In genomic region chr11:75549658-75550111, GRCm38 (mm10) we compare ENCODE assay signal across 8 mouse cellular contexts. TPM values are rescaled to one million over a fixed set of nuclear protein-coding genes. Genes with fewer than 3 reads are reported as not detected.
DNase-seq lines count a peak whose midpoint lies in the region; ATAC-seq and TF ChIP-seq lines count a peak whose summit lies in the region.

No protein-coding gene starts in this region.

- 48% methylated on average over 5 of the region's 5 CpGs for WGBS in hindbrain, embryonic 13.5 days
- 38% methylated on average over 5 of the region's 5 CpGs for WGBS in hindbrain, postnatal 0 days
- WGBS in embryonic facial prominence, embryonic 12.5 days, result 31% methylated on average over 5 of the region's 5 CpGs
- 33% methylated on average over 5 of the region's 5 CpGs for WGBS in macrophage (ENCODE audit: missing documents)

- no peak for DNase-seq in hindbrain, postnatal 0 days (ENCODE audit: low spot score)
- peak; percentile 59 for DNase-seq in kidney, adult 9 months
- no peak for DNase-seq in left cerebral cortex, postnatal 4 days
- DNase-seq in thymus, postnatal 4 days, result no peak

- no peak overlapping the region for H3K9ac ChIP-seq in hindbrain, embryonic 13.5 days
- no peak overlapping the region for H3K9ac ChIP-seq in hindbrain, postnatal 0 days (replicated peaks; ENCODE audit: low read length)
- 0 out of 2 replicates have a peak overlapping the region, but pooled peaks have one; percentile 16 for H3K9ac ChIP-seq in embryonic facial prominence, embryonic 12.5 days

- no peak for ATAC-seq in hindbrain, embryonic 13.5 days (ENCODE audit: low FRiP score)
- ATAC-seq in hindbrain, postnatal 0 days, result no peak
- ATAC-seq in embryonic facial prominence, embryonic 12.5 days (ENCODE audit: insufficient number of reproducible peaks, insufficient read depth, low FRiP score, low TSS enrichment), result no peak
- no peak for ATAC-seq in erythroblast, adult 5-6 weeks (replicated peaks; ENCODE audit: low FRiP score, poor library complexity, severe bottlenecking)

- intact Hi-C loops in left cerebral cortex, postnatal 4 days (cut with DNase I), result no loop called here

- peaks cover 92% of the 10 kb centered on the region for H3K79me2 ChIP-seq in macrophage (ENCODE audit: inconsistent target)

- TF ChIP-seq CTCF in hindbrain, postnatal 0 days (IDR thresholded peaks at IDR 0.05; ENCODE audit: low read depth), result no peak

- H3K27ac ChIP-seq in hindbrain, embryonic 13.5 days, result peak overlapping the region; percentile 72
- H3K27ac ChIP-seq in hindbrain, postnatal 0 days, result no peak overlapping the region
- H3K27ac ChIP-seq in embryonic facial prominence, embryonic 12.5 days, result no peak overlapping the region
- peak overlapping the region; percentile 97 for H3K27ac ChIP-seq in macrophage

- no peaks in the 10 kb centered on the region for H3K9me3 ChIP-seq in hindbrain, embryonic 13.5 days
- H3K9me3 ChIP-seq in hindbrain, postnatal 0 days (ENCODE audit: low read length), result no peaks in the 10 kb centered on the region
- no peaks in the 10 kb centered on the region for H3K9me3 ChIP-seq in embryonic facial prominence, embryonic 12.5 days

- H3K27me3 ChIP-seq in hindbrain, embryonic 13.5 days, result no peaks in the 10 kb centered on the region
- no peaks in the 10 kb centered on the region for H3K27me3 ChIP-seq in hindbrain, postnatal 0 days (ENCODE audit: insufficient read depth, low read length)
- no peaks in the 10 kb centered on the region for H3K27me3 ChIP-seq in embryonic facial prominence, embryonic 12.5 days

- no peak overlapping the region for H3K4me3 ChIP-seq in hindbrain, embryonic 13.5 days
- no peak overlapping the region for H3K4me3 ChIP-seq in hindbrain, postnatal 0 days (ENCODE audit: low read length)
- H3K4me3 ChIP-seq in embryonic facial prominence, embryonic 12.5 days, result no peak overlapping the region
- H3K4me3 ChIP-seq in macrophage (ENCODE audit: inconsistent target), result no peak overlapping the region

- H3K4me1 ChIP-seq in hindbrain, embryonic 13.5 days (replicated peaks), result peaks cover 40% of the 10 kb centered on the region
- H3K4me1 ChIP-seq in hindbrain, postnatal 0 days (ENCODE audit: insufficient read depth, low read length), result no peaks in the 10 kb centered on the region; the same call in none of the 2 replicates
- peaks cover 31% of the 10 kb centered on the region for H3K4me1 ChIP-seq in embryonic facial prominence, embryonic 12.5 days

- H3K36me3 ChIP-seq in hindbrain, embryonic 13.5 days, result peaks cover 46% of the 10 kb centered on the region
- peaks cover 13% of the 10 kb centered on the region; the same call in 1 of the 2 replicates for H3K36me3 ChIP-seq in hindbrain, postnatal 0 days (ENCODE audit: insufficient read depth, low read length)
- H3K36me3 ChIP-seq in embryonic facial prominence, embryonic 12.5 days, result no peaks in the 10 kb centered on the region
- peaks cover 63% of the 10 kb centered on the region for H3K36me3 ChIP-seq in macrophage (ENCODE audit: inconsistent target)

- H3K4me2 ChIP-seq in hindbrain, embryonic 13.5 days, result no peak overlapping the region
- H3K4me2 ChIP-seq in hindbrain, postnatal 0 days (ENCODE audit: low read depth, low read length), result no peak overlapping the region
- no peak overlapping the region for H3K4me2 ChIP-seq in embryonic facial prominence, embryonic 12.5 days (replicated peaks)

RNA-seq across cellular contexts. Expression of gene Slc43a2, which starts 18.2 kb away (rescaled TPM):
- 19.7 and 21.0 TPM in 2 replicates for polyA plus RNA-seq in hindbrain, embryonic 13.5 days (2015; fragmentation: Nextera tagmentation; extraction: Ambion mirVana)
- total RNA-seq in hindbrain, postnatal 0 days (2014; rRNA removed), result 31.3 and 36.2 TPM in 2 replicates
- polyA plus RNA-seq in hindbrain, postnatal 0 days (2015; fragmentation: Nextera tagmentation; extraction: Ambion mirVana), result 17.2 and 17.8 TPM in 2 replicates
- polyA plus RNA-seq in embryonic facial prominence, embryonic 12.5 days (2016; fragmentation: Nextera tagmentation; extraction: Ambion mirVana), result 6.3 and 7.4 TPM in 2 replicates
- 1,000 to 10,000 TPM in 1 of 26 experiments, 100 to 1,000 TPM in 23, 10 to 100 TPM in 2; 27.0 to 1,006 (median 669) TPM for total RNA-seq in macrophage (2018; cell fraction: chromatin; rRNA removed)
- 100 to 1,000 TPM; 216 to 691 (median 376) TPM for total RNA-seq in macrophage (2018; cell fraction: cytosol; rRNA removed)
- 1,000 to 10,000 TPM in 2 of 26 experiments, 100 to 1,000 TPM in 24; 102 to 1,167 (median 672) TPM for total RNA-seq in macrophage (2018; cell fraction: nucleus; rRNA removed)
- polyA plus RNA-seq in macrophage (2018), result 250 to 450 TPM (median 359 TPM) in 3 replicates
- 10 to 100 TPM; 43.5 to 51.1 TPM for total RNA-seq in left cerebral cortex, postnatal 4 days (2021)
- 6.7 and 11.9 TPM in 2 replicates for total RNA-seq in erythroblast, adult 5-6 weeks (2015; ENCODE audit: low replicate concordance)
- 9.1 and 14.9 TPM in 2 replicates for total RNA-seq in erythroblast, adult 5-6 weeks (2017; ENCODE audit: low replicate concordance)

RNA-seq across cellular contexts. Expression of gene Scarf1, which starts 36.3 kb away (rescaled TPM):
- 4.6 and 4.8 TPM in 2 replicates for polyA plus RNA-seq in hindbrain, embryonic 13.5 days (2015; fragmentation: Nextera tagmentation; extraction: Ambion mirVana)
- 3.3 and 3.7 TPM in 2 replicates for total RNA-seq in hindbrain, postnatal 0 days (2014; rRNA removed)
- 3.5 and 3.6 TPM in 2 replicates for polyA plus RNA-seq in hindbrain, postnatal 0 days (2015; fragmentation: Nextera tagmentation; extraction: Ambion mirVana)
- polyA plus RNA-seq in embryonic facial prominence, embryonic 12.5 days (2016; fragmentation: Nextera tagmentation; extraction: Ambion mirVana), result 6.5 and 7.0 TPM in 2 replicates
- total RNA-seq in macrophage (2018; cell fraction: chromatin; rRNA removed), result 10 to 100 TPM; 12.1 to 48.5 (median 29.0) TPM
- 10 to 100 TPM in 24 of 26 experiments, 1 to 10 TPM in 2; 8.5 to 34.5 (median 14.6) TPM for total RNA-seq in macrophage (2018; cell fraction: cytosol; rRNA removed)
- total RNA-seq in macrophage (2018; cell fraction: nucleus; rRNA removed), result 10 to 100 TPM; 17.7 to 87.3 (median 37.1) TPM
- 8.6 to 19.0 TPM (median 16.2 TPM) in 3 replicates for polyA plus RNA-seq in macrophage (2018)
- 1 to 10 TPM; 3.0 to 3.5 TPM for total RNA-seq in left cerebral cortex, postnatal 4 days (2021)
- total RNA-seq in erythroblast, adult 5-6 weeks (2015; ENCODE audit: low replicate concordance), result 0.42 TPM in 1 of 2 replicates, not detected in the other
- total RNA-seq in erythroblast, adult 5-6 weeks (2017; ENCODE audit: low replicate concordance), result 0.42 and 1.4 TPM in 2 replicates

RNA-seq across cellular contexts. Expression of gene Pitpna, which starts 38.2 kb away (rescaled TPM):
- polyA plus RNA-seq in hindbrain, embryonic 13.5 days (2015; fragmentation: Nextera tagmentation; extraction: Ambion mirVana), result 94.8 and 101 TPM in 2 replicates
- total RNA-seq in hindbrain, postnatal 0 days (2014; rRNA removed), result 90.7 and 91.4 TPM in 2 replicates
- polyA plus RNA-seq in hindbrain, postnatal 0 days (2015; fragmentation: Nextera tagmentation; extraction: Ambion mirVana), result 95.9 and 109 TPM in 2 replicates
- 96.0 TPM in 2 replicates for polyA plus RNA-seq in embryonic facial prominence, embryonic 12.5 days (2016; fragmentation: Nextera tagmentation; extraction: Ambion mirVana)
- 100 to 1,000 TPM in 25 of 26 experiments, 10 to 100 TPM in 1; 81.1 to 352 (median 282) TPM for total RNA-seq in macrophage (2018; cell fraction: chromatin; rRNA removed)
- total RNA-seq in macrophage (2018; cell fraction: cytosol; rRNA removed), result 100 to 1,000 TPM; 242 to 357 (median 310) TPM
- 100 to 1,000 TPM in 25 of 26 experiments, 10 to 100 TPM in 1; 98.7 to 332 (median 234) TPM for total RNA-seq in macrophage (2018; cell fraction: nucleus; rRNA removed)
- polyA plus RNA-seq in macrophage (2018), result 282 to 582 TPM (median 340 TPM) in 3 replicates
- 100 to 1,000 TPM; 249 to 259 TPM for total RNA-seq in left cerebral cortex, postnatal 4 days (2021)
- 44.7 and 47.5 TPM in 2 replicates for total RNA-seq in erythroblast, adult 5-6 weeks (2015; ENCODE audit: low replicate concordance)
- total RNA-seq in erythroblast, adult 5-6 weeks (2017; ENCODE audit: low replicate concordance), result 16.2 and 22.4 TPM in 2 replicates

RNA-seq across cellular contexts. Expression of gene Rilp, which starts 39.8 kb away (rescaled TPM):
- 1.4 and 1.5 TPM in 2 replicates for polyA plus RNA-seq in hindbrain, embryonic 13.5 days (2015; fragmentation: Nextera tagmentation; extraction: Ambion mirVana)
- total RNA-seq in hindbrain, postnatal 0 days (2014; rRNA removed), result 3.9 and 6.6 TPM in 2 replicates
- polyA plus RNA-seq in hindbrain, postnatal 0 days (2015; fragmentation: Nextera tagmentation; extraction: Ambion mirVana), result 7.3 and 7.6 TPM in 2 replicates
- polyA plus RNA-seq in embryonic facial prominence, embryonic 12.5 days (2016; fragmentation: Nextera tagmentation; extraction: Ambion mirVana), result 0.31 and 0.75 TPM in 2 replicates
- 10 to 100 TPM in 15 of 26 experiments, 1 to 10 TPM in 11; 3.7 to 22.4 (median 10.8) TPM for total RNA-seq in macrophage (2018; cell fraction: chromatin; rRNA removed)
- total RNA-seq in macrophage (2018; cell fraction: cytosol; rRNA removed), result 1 to 10 TPM; 4.2 to 7.6 (median 6.1) TPM
- total RNA-seq in macrophage (2018; cell fraction: nucleus; rRNA removed), result 10 to 100 TPM in 9 of 26 experiments, 1 to 10 TPM in 17; 3.4 to 18.3 (median 7.3) TPM
- 6.6 to 7.4 TPM (median 7.1 TPM) in 3 replicates for polyA plus RNA-seq in macrophage (2018)
- total RNA-seq in left cerebral cortex, postnatal 4 days (2021), result 1 to 10 TPM; 1.8 to 1.9 TPM
- not detected in 2 replicates for total RNA-seq in erythroblast, adult 5-6 weeks (2015; ENCODE audit: low replicate concordance)
- not detected in 2 replicates for total RNA-seq in erythroblast, adult 5-6 weeks (2017; ENCODE audit: low replicate concordance)

Comparison
In these comparisons a context has a peak if more than half of its experiments do, and no peak if none do; other contexts are left out.
1. H3K27ac ChIP-seq: peak in hindbrain, embryonic 13.5 days (single experiment) and macrophage (single experiment); none in hindbrain, postnatal 0 days (single experiment) and embryonic facial prominence, embryonic 12.5 days (single experiment).
2. RNA of gene Slc43a2, which starts 18.2 kb away (polyA plus RNA-seq): 250 to 450 TPM in macrophage; 19.7 to 21.0 TPM in hindbrain, embryonic 13.5 days, 17.2 to 17.8 TPM in hindbrain, postnatal 0 days and 6.3 to 7.4 TPM in embryonic facial prominence, embryonic 12.5 days; every median in the first group is over 10 times any median in the second.